Mouse (Mus musculus) heart, postnatal 0 days (tissue): ENCODE data around the gene Kcnq1. TPM values are rescaled to one million over a fixed set of nuclear protein-coding genes. Genes with fewer than 3 reads are reported as not detected.

Experiments used
- ATAC-seq: fragments of 200-750 bp; cut with Nextera tagmentation; 2 replicates; pipeline ENCODE4 v1.8.0; 2017; ENCODE audit warnings: low read depth, moderate number of reproducible peaks, moderate library complexity; ENCODE audit not compliant: insufficient read depth
- DNase-seq: peaks from one replicate; pipeline ENCODE4 v3.0.0-alpha.2; 2016; ENCODE audit warnings: low spot score
- H3K27ac ChIP-seq: fragments of 300-500 bp; sonication (generic); 2 replicates; pipeline ENCODE4 v1.5.1; 2014; ENCODE audit warnings: low read depth, mild to moderate bottlenecking
- H3K27me3 ChIP-seq: fragments of 300-500 bp; sonication (generic); 2 replicates; pipeline ENCODE4 v1.6.1; 2014; ENCODE audit warnings: low read length, mixed read lengths; ENCODE audit not compliant: control insufficient read depth, insufficient read depth
- H3K36me3 ChIP-seq: fragments of 300-500 bp; sonication (generic); replicated peaks from 2 replicates; pipeline ENCODE4 v1.6.1; 2014; ENCODE audit warnings: low read length, mixed read lengths; ENCODE audit not compliant: control insufficient read depth, insufficient read depth
- H3K4me1 ChIP-seq: fragments of 300-500 bp; sonication (generic); 2 replicates; pipeline ENCODE4 v1.6.1; 2014; ENCODE audit warnings: antibody characterized with exemption; ENCODE audit not compliant: control insufficient read depth, insufficient read depth
- H3K4me2 ChIP-seq: fragments of 300-500 bp; sonication (generic); 2 replicates; pipeline ENCODE4 v1.6.1; 2014; ENCODE audit warnings: low read depth, mild to moderate bottlenecking, low read length, moderate library complexity
- H3K4me3 ChIP-seq: fragments of 300-500 bp; sonication (generic); 2 replicates; pipeline ENCODE4 v1.5.1; 2014; ENCODE audit warnings: low read depth, low read length
- H3K9ac ChIP-seq: fragments of 300-500 bp; sonication (generic); replicated peaks from 2 replicates; pipeline ENCODE4 v1.6.1; 2014; ENCODE audit warnings: low read depth, low read length, mixed read lengths
- H3K9me3 ChIP-seq: fragments of 300-500 bp; sonication (generic); replicated peaks from 2 replicates; pipeline ENCODE4 v1.6.1; 2016; ENCODE audit warnings: low read length; ENCODE audit not compliant: control insufficient read depth
- CTCF ChIP-seq: IDR thresholded peaks from 2 replicates; pipeline ENCODE4 v1.5.1; 2016; ENCODE audit warnings: antibody characterized with exemption, control low read depth, low read depth
- EP300 ChIP-seq: IDR thresholded peaks from 2 replicates; pipeline ENCODE4 v1.6.1; 2016; ENCODE audit warnings: antibody characterized with exemption, low read depth
- WGBS: fragments of 180-500 bp; shearing (Covaris S2); extraction: QIAGEN DNeasy Blood & Tissue Kit; methylation state at CpG from one replicate; pipeline ENCODE4 v1.1.7; 2014; 5-methylcytosine and 5-hydroxymethylcytosine counted together
- polyA plus RNA-seq: library from polyadenylated mRNA; unstranded; fragments of >200 nt; fragmentation: Nextera tagmentation; extraction: Ambion mirVana; gene quantifications from 2 replicates; pipeline ENCODE4 v1.2.1, GENCODE M21; 2015
- total RNA-seq: library from RNA; depleted of rRNA; stranded (reverse); fragments of >200 nt; gene quantifications from 2 replicates; pipeline ENCODE4 v1.2.3, GENCODE M21; 2014; ENCODE audit warnings: low replicate concordance

The Kcnq1 gene
- total and polyA plus RNA-seq, 2 experiments from 2014 or later, result 37.2 to 75.9 TPM

DNA sequence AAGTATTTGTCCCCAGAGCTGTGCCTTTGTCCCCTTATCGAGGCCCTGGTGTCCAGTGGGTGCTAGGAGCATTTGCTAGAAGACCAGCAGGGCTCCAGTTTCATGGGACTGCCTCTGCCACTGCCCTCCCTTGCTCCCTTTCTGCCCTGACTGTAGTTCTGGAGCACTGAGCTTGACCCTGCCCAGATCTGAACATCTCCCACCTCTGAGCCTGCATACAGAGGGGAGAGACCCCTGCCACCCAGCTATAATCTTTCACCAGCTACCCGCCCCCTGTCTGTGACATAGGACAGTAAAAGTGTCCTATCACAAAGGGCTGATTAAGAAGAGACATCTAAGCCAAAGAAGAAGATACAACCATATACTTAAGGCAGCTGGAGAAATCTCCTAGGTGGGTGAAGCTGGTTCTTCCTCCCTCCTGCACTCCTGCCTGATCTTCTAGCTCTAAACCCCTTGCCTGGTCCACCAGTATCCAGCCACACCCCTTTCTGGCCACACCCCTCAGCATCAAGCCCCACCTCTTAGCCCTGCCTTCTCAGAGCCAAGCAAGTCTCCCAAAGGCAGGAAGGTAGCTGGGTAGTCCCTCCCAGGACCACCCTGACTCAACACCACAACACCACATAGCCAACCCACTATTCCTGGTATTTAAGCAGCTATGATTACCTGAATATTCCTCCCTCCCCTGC, 322.8 kb downstream of the Kcnq1 start:
- H3K9me3 ChIP-seq, result no peaks in the 10 kb centered on the region
- ATAC-seq (no peak), DNase-seq (no peak)
- no peaks in the 10 kb centered on the region for H3K36me3 ChIP-seq
- no peaks in the 10 kb centered on the region for H3K27me3 ChIP-seq
- no peak overlapping the region for H3K9ac ChIP-seq
- H3K27ac ChIP-seq, result no peak overlapping the region
- 67% methylated on average over 2 of the region's 2 CpGs for WGBS
- TF ChIP-seq CTCF (no peak), EP300 (no peak)
- H3K4me3 ChIP-seq, result no peak overlapping the region
- H3K4me2 ChIP-seq, result no peak overlapping the region
- H3K4me1 ChIP-seq, result peaks cover 6% of the 10 kb centered on the region; the same call in 1 of the 2 replicates

DNA sequence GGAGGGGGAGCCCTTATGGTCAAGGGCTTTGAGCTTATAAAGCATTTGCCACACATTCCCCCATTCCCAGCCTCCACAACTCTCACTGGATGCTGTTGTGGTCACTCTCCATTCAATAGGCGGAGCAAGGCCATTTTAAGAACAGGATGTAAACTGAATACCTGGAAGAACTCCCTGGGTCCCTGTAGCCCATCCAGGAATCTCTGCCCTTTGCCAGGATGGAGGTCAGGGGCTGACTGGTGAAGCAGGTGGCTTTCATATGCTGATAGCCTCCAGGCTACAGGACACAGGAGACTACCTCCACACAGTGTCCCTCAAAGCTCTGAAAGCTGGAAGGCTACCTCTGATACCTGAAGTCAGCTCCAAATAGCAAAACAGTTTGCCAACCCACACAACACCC, 326.5 kb downstream of the Kcnq1 start:
- Histone ChIP-seq H3K36me3 (no peaks in the 10 kb centered on the region), H3K27ac (no peak overlapping the region), H3K4me1 (peaks cover 8% of the 10 kb centered on the region), H3K4me2 (no peak overlapping the region), H3K4me3 (no peak overlapping the region), H3K9ac (no peak overlapping the region), H3K9me3 (no peaks in the 10 kb centered on the region), H3K27me3 (0 out of 2 replicates have a peak, but pooled peaks cover 4% of the 10 kb centered on the region)
- ATAC-seq, result no peak
- TF ChIP-seq EP300 (no peak), CTCF (no peak)
- 89% methylated on average over 1 of the region's 1 CpGs for WGBS
- no peak for DNase-seq

DNA sequence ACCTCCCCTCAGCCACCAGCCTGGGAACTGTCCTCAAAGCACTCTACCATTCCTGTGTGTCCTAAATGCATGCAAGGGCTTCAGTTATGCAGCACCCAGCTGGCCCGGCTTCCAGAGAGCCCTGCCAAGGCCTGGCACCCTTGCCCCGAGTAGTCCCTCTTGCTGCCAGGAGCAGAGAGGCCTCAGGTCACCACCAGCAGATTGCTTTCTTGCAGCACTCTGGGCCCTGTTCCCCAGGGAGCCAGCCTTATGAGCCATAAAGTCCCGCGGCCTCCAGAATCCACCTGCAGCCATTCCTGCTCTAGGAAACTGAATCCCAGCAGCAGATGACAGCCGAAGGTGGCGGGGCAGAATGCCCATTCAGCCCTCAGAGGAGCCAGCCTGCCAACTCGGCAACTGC, 327.2 kb downstream of the Kcnq1 start:
- Histone ChIP-seq H3K9ac (no peak overlapping the region), H3K27me3 (0 out of 2 replicates have a peak, but pooled peaks cover 4% of the 10 kb centered on the region), H3K36me3 (no peaks in the 10 kb centered on the region), H3K27ac (no peak overlapping the region), H3K9me3 (no peaks in the 10 kb centered on the region), H3K4me2 (no peak overlapping the region), H3K4me3 (no peak overlapping the region), H3K4me1 (peaks cover 13% of the 10 kb centered on the region)
- WGBS, result 64% methylated on average over 7 of the region's 7 CpGs
- TF ChIP-seq EP300 (no peak), CTCF (no peak)
- DNase-seq (no peak), ATAC-seq (no peak)

DNA sequence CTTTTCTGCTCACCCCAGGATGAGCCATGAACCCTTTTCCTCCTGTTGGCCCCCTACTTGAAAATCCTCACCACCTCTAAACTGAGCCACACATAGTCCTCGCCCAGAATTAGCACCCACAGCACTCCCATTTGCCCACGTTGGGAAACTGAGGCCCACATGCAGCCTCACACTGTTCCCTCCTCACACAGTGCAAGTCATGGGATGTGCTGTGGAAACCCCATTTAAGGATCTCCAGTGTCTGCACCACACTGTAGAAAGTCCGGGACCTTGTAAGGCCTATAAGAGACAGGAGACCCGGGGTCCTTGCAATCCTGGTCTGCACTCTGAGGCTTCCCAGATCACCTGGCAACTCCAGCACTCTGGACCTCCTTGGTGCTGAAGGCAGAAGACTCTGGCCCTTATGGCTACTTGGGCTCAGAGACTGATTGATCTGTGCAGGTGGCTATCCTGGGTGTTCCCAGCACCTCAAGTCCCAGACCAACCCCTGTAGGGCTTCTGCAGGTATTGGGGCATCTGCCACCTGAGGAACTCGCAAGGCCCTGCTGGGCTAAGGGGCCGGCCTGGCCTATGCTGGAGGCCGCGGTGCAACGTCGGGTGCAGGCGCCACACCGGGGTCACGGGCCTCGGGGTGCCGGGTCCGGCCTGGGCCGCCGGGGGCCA, 331.2 kb downstream of the Kcnq1 start:
- no peak for TF ChIP-seq EP300
- TF ChIP-seq CTCF, result no peak
- H3K27ac ChIP-seq, result no peak overlapping the region
- ATAC-seq, result peak; percentile 39
- peaks cover 16% of the 10 kb centered on the region for H3K4me1 ChIP-seq
- H3K36me3 ChIP-seq, result no peaks in the 10 kb centered on the region
- DNase-seq, result no peak
- H3K9ac ChIP-seq, result peak overlapping the region; percentile 70
- H3K9me3 ChIP-seq, result no peaks in the 10 kb centered on the region
- H3K4me2 ChIP-seq, result peak overlapping the region; percentile 97
- H3K4me3 ChIP-seq, result peak overlapping the region; percentile 51
- peaks cover 12% of the 10 kb centered on the region; the same call in 1 of the 2 replicates for H3K27me3 ChIP-seq
- WGBS, result 30% methylated on average over 16 of the region's 18 CpGs

DNA sequence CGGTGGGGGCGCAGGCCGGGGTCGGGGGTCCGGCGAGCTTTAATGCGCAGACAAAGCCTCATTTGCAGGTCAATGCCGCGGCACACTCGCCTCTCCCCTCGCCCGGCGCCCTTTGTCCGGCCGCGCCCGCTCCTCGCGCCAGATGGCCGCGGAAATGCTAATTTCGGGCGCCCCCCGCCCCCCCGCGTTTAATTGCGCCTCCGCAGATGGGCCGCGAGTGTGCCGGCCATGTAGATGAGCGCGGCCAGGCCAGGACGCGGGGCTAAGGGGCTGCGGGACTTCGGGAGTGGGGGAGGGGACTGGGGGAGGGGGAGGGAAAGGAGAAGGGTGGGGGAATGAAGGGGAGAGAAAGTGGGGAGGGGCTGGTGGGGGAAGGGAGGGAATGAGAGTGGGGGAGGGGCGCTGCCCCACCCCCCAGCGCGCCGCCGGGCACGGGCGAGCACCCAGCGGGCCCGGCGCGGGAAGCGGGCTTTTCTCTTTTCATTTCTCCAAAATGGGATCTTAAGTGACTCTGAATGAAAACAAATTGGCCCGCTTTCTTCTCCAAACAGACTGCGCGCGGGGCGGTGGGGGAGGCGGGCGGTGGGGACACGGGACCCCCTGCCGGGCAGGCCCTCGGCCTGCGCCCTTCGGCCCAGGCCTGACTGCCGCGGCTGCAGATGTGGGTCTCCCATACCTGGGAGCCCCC, 331.9 kb downstream of the Kcnq1 start:
- Histone ChIP-seq H3K9ac (peak overlapping the region; percentile 70), H3K4me2 (peak overlapping the region; percentile 97), H3K36me3 (no peaks in the 10 kb centered on the region), H3K9me3 (no peaks in the 10 kb centered on the region), H3K4me3 (peak overlapping the region; percentile 51), H3K4me1 (peaks cover 14% of the 10 kb centered on the region), H3K27ac (no peak overlapping the region), H3K27me3 (peaks cover 16% of the 10 kb centered on the region)
- TF ChIP-seq CTCF, result no peak
- no peak for DNase-seq
- peak; percentile 45 for ATAC-seq
- 4% methylated on average over 55 of the region's 63 CpGs for WGBS
